Mouse (Mus musculus) yolk sac, embryonic 10.5 days (tissue): ENCODE measurements around the gene Kdm7a.
A peak's percentile ranks its signal among the peaks of the same experiment; 100 is the strongest.

Source experiments
- DNase-seq: peaks from one replicate; pipeline ENCODE4 v3.0.0-alpha.2; 2017; ENCODE audit warnings: low spot score

Kdm7a gene

DNA sequence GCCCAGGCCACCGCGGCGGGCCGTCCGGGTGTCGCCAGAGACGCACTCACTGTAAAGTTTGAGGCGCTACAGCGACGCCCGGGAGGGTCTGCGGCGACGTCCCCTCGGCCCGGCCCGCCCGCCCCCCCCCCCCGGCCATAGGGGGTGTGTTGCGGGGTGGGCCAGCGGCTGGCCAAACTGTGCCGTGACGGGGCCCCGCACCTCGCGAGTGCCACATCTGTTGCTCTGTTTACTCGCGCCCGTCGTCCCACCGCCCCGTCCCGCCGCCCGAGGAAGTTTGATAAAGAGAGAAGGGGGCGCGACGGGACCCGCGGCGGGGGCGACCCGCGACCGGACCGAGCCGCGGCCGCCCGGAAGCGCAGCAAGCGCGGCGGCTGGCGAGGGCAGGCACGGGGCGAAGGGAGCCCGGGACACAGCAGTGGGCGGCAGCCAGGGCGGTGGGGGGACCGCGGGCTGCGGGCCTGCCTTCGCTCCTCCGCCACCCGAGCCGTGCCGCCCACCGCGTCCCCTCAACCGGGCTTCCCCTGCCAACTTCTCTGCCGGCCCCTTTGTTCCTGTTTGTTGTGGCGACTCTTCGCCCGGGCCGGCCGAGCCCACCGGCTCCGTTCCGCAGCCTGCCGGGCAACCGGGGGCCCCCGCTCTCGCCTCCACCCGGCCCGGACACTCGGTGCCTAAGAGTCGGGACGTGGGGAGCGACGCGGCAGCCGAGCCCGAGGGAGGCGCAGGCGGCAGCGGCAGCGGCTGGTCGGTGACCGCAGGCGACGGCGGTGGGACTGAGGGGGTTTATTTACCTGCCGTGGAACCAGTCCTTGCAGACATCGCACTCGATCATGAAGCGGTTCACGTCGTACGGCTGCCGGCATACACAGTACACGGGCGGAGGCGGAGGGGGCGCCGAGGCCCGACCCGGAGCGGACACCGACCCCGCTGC is 674 bp downstream of the Kdm7a start:
- DNase-seq, result no peak

DNA sequence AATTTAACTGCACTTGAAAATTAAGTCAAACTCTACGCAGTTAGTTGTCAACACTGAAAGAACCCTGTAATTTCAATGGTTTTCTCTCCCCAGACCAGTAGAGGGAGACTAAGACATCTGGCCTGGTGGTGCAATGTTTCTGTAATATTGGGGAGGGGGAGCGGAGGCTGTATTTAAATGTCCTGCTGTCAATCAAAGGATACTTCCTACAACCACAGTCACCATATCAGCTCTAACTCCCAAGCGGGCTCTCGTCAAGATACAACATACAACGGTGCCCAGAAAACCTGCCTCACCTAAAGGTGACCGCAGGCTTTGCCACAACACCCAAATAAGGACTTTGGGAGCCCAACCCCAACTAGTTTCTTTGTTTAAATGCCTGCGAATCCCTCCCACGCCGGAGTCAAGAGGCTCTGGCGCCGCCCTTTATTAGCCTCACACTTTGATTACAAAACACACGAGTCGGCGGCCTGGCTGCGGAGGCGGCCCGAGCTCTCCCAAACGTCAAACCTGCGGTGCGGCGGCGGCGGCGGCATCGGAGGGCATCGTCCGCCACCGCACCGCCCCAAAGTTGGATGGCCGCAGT is 1.4 kb downstream of the Kdm7a start:
- peak; percentile 75 for DNase-seq

DNA sequence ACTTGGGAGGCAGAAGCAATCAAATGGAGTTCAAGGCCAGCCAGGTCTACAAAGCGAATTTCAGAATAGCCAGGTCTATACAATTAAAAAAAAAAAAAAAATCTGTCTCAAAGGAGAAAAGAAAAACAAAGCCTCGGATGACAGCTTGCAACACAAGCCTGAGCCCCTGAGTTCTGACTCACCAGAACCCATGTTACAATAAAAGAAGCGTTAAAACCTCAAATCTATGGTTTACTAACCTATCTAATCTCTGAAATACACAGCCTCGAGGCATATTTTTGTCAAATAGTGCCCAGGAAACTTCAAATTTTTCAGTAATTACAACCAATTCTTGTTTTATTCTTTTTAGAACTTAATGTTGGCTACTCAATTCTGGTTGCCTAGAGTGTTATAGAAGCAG is 2.1 kb downstream of the Kdm7a start:
- DNase-seq, result no peak

DNA sequence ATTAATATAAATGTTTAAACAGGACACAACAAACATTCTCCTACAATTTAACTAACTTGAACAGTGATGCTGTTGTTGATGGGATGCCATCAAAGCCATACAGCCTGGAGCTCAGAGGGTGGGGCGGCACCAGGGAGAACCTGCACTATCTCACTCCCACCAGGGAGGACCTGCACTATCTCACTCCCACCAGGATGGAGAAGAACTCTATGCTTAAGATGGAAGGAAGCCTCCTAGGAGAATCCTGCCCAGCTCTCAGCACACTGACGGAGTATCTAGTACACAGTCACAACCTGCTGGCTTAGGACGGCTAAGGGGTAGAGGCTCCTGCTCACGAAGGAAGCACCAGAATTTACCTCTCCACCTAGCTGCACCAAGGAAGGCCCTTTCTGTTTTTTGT is 3.4 kb downstream of the Kdm7a start:
- DNase-seq, result peak; percentile 20

DNA sequence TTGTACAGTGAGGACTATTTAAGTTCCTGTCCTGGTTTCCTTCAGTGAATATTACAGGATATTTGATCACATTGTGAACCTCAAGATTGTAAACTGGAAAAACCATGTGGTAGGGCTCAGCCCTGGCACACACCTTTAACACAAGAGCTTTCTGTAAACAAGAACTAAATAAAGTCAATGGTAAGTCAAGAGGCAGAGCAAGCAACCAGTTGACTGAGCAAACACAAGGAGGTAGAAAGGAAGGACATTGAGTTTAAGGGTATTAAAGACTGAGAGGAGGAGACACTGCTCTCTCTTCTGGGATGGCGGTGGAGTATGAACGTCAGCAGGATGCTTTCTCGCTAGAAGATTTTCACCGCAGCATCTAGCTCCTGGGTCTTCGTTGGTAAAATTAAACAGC is 13.6 kb downstream of the Kdm7a start:
- no peak for DNase-seq

DNA sequence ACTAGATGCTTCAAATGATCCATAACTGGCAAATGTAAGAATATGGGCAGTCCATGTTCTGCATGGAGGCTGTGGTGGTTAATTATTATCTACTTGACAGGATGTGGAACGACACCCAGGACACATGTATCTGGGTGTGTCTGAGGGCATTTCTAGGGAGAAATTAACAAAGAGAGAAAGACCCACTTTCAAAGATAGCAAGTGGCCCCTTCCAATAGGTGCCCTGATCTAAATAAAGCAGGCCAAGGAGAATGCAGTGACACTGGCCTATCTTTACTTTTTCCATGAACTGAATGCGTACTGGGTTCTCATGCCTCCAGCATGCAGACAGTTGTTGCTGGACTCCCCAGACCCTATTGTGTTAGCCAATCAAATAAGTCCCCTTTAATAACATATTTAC is 15.1 kb downstream of the Kdm7a start:
- no peak for DNase-seq

DNA sequence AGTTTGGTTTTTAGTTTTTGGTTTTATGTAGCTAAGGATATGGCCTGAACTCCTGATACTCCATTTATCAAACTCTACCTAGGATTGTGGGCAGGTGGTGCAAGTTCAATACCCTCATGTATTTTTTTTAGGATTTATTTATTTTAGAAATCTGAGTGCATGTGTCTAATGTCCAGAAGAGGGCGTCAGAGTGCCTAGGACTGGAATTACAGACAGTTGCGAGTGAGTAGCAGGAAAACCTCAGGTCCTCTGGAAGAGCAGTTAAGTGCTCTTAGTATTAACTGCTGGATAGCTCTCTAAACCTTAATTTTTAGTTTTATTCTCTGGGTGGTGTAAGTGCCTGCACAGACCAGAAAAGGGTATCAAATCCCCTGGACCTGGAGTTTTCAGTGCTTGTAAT is 19.4 kb downstream of the Kdm7a start:
- no peak for DNase-seq

DNA sequence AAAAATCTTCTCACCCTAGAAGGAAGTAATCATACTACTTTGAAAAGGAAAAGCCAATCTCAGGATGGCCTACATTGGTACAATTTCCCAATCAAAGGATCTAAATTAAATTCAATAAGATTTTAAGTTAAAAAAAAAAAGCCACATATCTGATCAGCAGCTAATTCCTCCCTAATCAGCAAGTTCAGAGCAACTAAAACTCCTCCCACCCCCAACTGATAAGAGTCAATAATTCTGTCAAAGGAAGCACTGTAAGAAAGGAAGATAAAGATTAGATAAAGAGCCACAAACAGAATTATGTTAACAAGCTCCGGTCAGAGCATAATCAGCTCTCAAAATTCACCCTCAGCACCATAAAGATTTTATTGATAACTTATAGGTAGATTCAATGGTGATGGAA is 37.5 kb downstream of the Kdm7a start:
- no peak for DNase-seq

DNA sequence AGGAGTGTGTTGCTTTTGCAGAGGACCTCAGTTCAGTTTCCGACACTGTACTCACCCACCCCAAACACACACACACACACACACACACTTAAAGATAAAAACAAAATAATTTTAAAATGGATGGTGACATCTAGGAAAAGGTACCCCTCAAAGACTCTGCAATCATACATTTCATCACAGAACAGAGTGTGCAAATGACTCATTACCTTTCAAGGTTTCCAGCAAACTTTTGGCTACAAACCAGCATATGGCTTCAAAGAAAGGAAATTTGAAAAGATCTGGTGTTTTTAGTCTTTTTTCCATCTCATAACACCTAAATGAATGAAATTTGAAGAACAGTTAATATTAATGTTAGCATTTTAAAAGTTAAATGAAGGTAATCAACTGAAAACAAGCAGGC is 41.7 kb downstream of the Kdm7a start:
- no peak for DNase-seq

DNA sequence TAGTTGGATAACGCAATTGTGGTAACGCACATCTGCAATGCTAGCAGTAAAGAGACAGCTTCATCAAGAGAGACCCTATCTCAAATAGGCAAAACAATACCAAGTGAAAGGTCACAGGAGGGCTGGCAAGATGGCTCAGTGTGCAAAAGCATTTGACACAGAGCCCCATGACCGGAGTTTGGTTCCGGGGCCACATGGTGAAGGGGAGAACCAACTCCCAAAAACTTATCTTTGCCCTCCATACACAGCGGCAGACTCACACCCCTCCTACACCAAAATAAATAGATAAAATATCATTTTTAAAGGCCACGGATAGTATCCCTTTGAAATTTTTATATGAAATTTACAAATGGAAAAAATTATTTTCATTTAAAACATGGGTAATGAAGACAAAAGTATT is 44.6 kb downstream of the Kdm7a start:
- DNase-seq, result no peak

DNA sequence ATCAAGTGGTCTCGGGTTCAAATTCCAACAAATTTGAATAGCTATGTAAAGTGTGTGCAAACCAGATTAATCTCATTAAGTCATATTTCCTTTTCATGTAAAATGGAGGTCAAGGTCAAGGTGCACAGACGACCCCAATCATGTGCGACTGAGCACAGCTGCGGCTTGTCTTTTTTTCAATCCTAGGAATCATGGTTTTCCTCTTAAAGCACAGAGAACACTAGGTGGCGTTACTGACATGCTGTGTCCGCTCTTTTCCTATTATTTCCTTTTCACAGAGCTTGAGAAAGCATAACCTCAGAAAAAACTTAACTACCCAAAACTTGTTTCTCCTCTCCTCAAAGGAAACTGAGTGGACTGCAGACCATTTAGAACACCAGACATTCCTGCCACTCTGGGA is 60.5 kb downstream of the Kdm7a start:
- DNase-seq, result no peak

DNA sequence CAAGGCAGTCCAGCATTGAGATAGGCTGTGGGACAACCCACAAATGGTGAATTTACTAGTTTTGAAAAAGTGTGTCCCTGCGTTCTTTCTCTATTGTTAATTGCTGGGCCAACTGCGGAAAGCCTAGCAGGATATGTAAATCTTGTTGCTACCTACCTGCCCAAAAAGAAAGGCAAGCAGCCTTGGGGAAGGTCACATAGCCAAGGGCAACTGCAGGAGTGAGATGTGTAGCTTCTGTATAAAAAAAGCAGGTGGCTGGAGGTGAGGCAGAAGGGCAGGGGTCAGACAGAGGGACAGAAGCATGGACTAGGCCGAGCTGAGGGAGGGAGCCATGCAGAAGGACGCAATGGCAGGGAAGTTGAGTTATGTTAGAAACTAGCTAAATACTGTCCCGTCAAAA is 74.0 kb downstream of the Kdm7a start:
- DNase-seq, result no peak

DNA sequence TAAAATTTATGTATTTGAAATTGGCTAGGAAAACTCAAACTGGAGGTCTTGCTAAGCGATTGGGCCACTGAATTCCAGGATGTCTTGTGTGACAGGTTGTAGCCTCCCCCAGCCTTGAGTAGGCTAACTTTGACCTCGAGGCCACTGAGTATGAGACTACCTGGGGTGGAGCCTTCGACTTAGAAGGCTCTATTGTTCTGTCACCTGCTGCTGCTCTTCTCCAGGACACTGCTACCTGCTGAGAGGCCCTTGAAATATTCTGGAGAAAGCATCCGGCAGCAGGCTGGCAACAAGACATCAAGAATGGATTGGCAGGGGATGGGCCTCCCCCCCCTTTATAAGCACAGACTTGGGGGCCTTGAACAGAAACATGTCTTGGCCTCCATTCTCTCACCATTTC is 75.1 kb downstream of the Kdm7a start:
- no peak for DNase-seq

DNA sequence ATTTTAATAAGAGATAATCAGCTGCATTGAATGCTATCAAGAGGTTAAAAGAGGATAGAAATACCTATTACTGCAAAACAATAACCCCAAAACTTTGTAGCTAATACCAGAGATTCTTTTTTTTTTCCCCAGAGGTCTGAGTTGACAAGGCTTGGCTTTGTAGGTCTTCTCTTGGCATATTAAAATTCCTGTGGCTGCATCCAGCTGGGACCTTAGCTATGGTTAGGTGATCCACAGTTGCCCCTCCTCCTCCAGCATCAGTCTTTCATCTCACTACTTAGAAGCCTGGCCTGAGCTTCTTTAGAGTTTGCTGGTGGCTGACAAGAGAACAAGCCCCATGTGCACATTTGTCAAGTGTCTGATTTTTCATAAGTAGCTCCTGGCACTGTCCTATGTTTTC is 81.9 kb downstream of the Kdm7a start:
- DNase-seq, result no peak

DNA sequence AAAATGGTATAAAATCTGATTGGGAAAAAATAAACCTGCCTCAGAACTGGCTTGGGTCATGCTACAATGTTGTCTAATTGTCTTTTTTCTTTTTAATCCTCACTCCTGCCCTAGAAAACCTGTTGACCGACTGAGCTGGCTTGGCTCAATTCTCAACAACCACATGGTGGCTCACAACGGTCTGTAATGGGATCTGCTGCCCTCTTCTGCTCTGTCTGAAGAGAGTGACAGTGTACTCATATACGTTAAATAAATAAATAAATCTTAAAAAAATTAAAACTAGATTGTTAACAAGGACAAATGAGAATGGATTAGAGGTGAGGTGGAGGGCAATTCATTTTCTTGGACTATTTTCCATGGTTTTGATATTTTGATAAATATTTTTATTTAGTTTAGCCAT is 85.9 kb downstream of the Kdm7a start:
- no peak for DNase-seq

DNA sequence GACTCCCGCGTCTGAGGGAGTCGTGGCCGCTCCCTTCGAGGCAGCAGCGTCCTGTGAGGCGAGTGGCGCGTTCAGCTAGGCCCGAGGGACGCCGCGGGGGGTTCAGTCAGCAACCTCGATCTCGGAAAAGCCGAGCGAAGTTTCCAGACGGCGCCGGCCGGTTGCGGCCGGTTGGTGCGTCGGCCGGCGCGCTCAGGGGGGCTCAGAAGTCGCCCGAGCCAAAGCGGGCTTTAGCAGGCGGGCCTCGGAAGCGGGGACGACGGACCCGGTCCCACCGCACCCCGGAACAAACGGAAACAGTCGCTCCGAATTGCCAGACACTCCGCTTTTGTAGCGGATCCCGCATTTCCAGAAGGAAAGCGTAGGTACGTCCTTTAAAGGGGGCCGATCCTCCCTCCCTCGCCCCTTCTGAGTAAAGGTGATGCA is 88.1 kb downstream of the Kdm7a start:
- no peak for DNase-seq

DNA sequence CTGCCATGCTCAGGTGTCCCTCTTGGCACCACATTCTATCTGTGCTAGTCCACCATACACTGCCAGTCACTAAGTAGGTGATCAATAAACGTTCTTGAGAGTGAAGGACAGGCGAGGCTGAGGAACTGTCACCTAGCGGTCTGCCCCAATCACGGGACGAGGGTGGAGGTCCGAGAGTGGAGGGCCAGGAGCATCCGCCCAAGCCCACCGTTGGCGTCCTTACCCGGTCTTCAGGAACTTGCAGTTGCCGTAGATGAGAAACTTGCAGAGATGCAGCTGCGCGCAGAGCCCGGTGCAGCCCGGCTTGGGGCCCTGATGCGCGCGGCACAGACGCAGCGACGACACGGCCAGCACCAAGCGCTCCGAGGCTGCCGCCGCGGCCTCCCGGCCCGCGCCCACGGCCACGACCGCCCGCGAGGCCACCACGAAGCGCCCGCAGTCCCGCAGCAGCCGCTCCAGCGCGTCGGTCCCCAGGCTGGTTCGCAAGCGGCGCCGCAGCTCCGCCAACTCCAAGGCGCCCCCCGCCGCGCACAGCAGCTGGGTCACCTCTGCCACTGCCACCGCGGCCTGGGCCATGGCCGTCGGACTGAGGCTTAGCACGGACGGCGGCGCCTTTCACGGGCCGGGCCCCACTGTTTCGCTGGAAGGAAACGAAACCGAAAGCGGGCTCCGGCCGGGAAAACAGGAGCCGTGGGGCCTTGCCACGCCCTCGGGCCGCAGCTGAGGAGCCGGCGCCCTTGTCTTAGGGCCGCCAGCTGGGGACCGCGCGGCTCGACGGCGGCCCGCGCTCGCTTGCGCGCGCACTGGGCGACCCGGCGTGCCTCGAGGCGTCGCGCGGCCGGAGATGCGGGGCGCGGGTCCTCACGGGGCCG is 88.8 kb downstream of the Kdm7a start, which contains the start of gene Parp12:
TSS of gene Parp12 (minus strand) at position 766 of the 872 bp plus-strand sequence.
- peak; percentile 61 for DNase-seq

DNA sequence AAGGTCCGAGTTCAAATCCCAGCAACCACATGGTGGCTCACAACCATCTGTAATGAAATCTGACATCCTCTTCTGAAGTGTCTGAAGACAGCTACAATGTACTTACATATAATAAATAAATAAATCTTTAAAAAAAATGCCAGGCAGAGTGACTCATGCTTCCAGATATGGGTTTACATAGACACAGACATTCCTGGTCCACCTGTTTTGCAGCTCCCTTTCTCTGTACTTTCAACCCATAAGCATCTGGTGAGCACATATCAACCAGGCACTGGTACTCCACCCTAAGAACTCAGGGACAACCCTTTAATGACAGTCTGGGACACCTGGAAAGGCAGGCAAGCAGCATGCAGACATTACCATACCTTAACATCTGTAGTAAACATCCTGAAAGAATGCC is 91.2 kb downstream of the Kdm7a start:
- DNase-seq, result no peak

DNA sequence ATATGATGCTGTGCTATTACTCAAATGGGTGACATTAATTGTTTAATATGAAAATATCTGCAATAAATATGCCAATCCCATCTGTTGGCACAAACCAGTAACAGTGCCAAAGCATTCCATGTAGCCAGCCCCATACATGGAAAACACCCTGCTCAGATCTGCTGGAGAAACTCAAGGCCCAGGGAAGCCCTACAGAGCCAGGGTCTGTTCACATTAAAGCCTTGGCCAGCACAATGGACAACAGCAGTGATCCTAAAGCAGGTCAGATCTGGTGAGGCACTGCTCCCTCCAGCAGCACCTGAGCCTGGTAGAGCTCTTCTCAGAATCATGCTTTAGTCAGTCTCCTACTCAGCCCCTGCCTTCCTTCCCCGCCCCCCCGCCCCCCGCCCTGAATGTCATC is 93.4 kb downstream of the Kdm7a start:
- DNase-seq, result no peak

DNA sequence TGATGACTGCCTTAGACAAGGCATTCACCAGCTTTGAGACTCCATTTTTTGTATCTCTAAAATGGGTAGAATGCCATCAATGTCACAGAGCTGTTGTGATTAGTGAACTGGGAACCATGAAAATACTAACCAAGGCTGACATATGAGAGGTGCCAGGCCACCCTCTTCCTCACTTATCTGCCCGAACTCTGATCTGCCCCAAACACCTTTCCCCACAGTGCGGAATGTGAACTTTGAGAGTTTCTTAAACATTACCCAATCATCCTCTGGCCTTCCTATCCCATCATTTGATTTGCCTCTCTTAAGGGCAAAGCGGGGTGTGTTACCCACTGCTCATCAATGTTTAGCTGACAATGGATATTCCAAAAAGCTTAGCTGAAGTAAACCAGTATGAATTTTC is 93.9 kb downstream of the Kdm7a start:
- no peak for DNase-seq

DNA sequence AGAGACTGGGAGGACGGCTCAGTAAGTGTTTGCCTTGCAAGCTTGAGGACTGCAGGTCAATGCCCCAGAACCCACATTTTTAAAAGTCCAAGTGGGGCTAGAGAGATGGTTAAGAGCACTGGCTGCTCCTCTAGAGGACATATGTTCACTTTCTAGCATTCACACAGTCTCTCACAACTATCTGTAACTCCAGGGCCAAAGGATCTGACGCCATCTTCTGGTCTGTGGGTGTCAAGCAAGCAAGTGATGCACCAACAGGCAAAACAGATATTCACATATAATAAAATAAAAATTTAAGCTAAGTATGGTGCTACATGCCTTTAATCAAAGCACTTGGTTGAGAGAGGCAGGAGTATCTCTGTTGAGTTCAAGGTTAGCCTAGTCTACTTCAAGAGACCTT is 99.8 kb downstream of the Kdm7a start:
- DNase-seq, result no peak

DNA sequence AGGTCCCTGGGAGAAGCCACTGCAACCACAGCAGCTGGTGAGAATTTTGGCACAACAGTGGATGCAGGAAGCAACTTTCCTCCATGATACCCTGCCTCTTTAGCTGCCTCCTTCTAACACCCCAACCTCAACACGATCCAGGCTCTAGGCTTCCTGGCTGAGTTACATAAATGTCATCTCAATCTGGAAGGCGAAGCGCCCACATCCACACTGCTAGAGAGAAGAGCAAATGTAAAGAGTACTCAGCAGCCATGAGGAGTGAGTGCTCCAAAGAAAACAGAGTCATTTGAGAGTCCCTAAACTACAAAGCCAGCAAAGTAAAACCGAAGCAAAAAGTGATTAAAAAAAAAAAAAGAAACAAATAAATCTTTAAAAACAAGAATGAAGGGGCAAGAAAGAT is 102.0 kb downstream of the Kdm7a start:
- no peak for DNase-seq
